Mouse (Mus musculus) thymus, adult 2 months (tissue): ENCODE measurements around the gene Arhgap44.

Experiments
- CTCF ChIP-seq: fragments of 200-500 bp; IDR thresholded peaks from 2 replicates; pipeline ENCODE4 v1.5.1; 2012; ENCODE audit warnings: mild to moderate bottlenecking, control low read depth, low read length, moderate library complexity, borderline replicate concordance; ENCODE audit not compliant: control insufficient read depth, poor library complexity, insufficient read depth; ENCODE audit errors: extremely low read depth
- POLR2A ChIP-seq: fragments of 200-500 bp; IDR thresholded peaks from 2 replicates; pipeline ENCODE4 v1.6.1; 2012; ENCODE audit warnings: mild to moderate bottlenecking, low read length, control low read depth, moderate library complexity; ENCODE audit not compliant: control insufficient read depth, poor library complexity, insufficient read depth; ENCODE audit errors: extremely low read depth

DNA sequence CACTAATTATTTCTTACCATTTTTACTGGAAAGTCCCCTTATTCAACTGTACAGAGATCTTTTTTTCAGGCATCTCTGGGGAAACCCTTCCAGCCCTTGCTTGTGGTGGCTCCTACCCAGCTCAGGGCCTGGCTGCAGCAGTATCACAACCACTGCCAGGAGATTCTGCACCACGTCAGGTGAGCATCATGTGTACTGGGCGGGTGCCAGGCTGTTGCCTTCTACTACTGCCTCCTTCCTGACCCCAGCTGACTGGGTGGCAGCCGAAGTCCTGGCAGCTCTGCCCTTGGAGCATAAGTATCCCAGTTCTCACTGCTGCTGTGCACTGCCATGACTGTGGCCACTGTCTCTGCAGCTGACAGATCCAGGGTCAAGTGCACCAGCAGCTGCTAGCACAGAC is 164.3 kb downstream of the Arhgap44 start:
- TF ChIP-seq POLR2A (no peak), CTCF (no peak)
